In the genomic region with DNA sequence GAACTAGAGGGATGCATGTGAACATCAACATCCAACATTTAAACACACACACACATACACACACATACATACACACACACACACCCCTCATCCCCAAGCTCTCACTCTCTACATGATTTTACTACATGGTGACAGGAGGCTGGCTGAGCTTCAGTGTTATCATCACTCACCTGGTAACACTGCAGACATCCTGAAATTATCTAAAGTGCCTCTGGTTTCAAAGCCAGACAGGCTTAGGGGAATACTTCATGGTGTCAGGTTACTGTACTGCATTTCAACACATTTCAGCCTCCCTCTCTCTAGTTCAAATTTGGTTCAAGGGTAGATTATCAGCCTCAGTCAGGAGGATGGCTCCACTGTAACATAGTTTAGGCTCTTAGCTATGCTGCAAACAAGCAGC, we compare ENCODE assay signal across 19 mouse cellular contexts. TPM values are rescaled to one million over a fixed set of nuclear protein-coding genes. Genes with fewer than 3 reads are reported as not detected.
DNase-seq lines count a peak whose midpoint lies in the region; ATAC-seq lines count a peak whose summit lies in the region.
"Had no signal": no experiment of that assay in that cellular context is flagged by ENCODE, and none has a peak within 500 bp of the region (broad histone marks: within the 10 kb centered on the region; RNA-seq: fewer than 3 reads in every experiment).

No protein-coding gene starts in this region.

- no peaks in the 10 kb centered on the region for H3K9me3 ChIP-seq in embryonic facial prominence, embryonic 13.5 days
- no peaks in the 10 kb centered on the region for H3K9me3 ChIP-seq in heart, embryonic 13.5 days
- H3K9me3 ChIP-seq in liver, embryonic 16.5 days (replicated peaks; ENCODE audit: control insufficient read depth, low read length): no peaks in the 10 kb centered on the region
- H3K9me3 ChIP-seq in neural tube, embryonic 15.5 days (replicated peaks): no peaks in the 10 kb centered on the region
- no peaks in the 10 kb centered on the region for H3K9me3 ChIP-seq in hindbrain, embryonic 12.5 days (replicated peaks)
- H3K9me3 ChIP-seq: forebrain, embryonic 10.5 days; G1E; hindbrain, embryonic 10.5 days; intestine, embryonic 15.5 days; limb, embryonic 13.5 days; midbrain, embryonic 15.5 days; neural tube, embryonic 12.5 days had no signal

- DNase-seq in heart, adult 18-20 months: peak; percentile 56 to 61
- no peak for DNase-seq in heart, postnatal 36 days
- DNase-seq in urinary bladder, adult 18-20 months (ENCODE audit: low spot score in 2 of 2): no peak
- DNase-seq: adrenal gland, postnatal 36 days; lung, postnatal 14 days had no signal

- no peaks in the 10 kb centered on the region for H3K27me3 ChIP-seq in embryonic facial prominence, embryonic 13.5 days
- H3K27me3 ChIP-seq in heart, embryonic 13.5 days (replicated peaks): peaks cover 33% of the 10 kb centered on the region
- no peaks in the 10 kb centered on the region for H3K27me3 ChIP-seq in liver, embryonic 16.5 days (ENCODE audit: control insufficient read depth, insufficient read depth, low read depth, low read length)
- H3K27me3 ChIP-seq in neural tube, embryonic 15.5 days (replicated peaks): no peaks in the 10 kb centered on the region
- no peaks in the 10 kb centered on the region for H3K27me3 ChIP-seq in hindbrain, embryonic 12.5 days
- H3K27me3 ChIP-seq: intestine, embryonic 15.5 days; limb, embryonic 13.5 days; midbrain, embryonic 15.5 days; neural tube, embryonic 12.5 days had no signal

- H3K4me1 ChIP-seq in embryonic facial prominence, embryonic 13.5 days: peaks cover 15% of the 10 kb centered on the region
- H3K4me1 ChIP-seq in heart, embryonic 13.5 days: peaks cover 60% of the 10 kb centered on the region
- H3K4me1 ChIP-seq in liver, embryonic 16.5 days (ENCODE audit: control insufficient read depth, low read depth, low read length): peaks cover 44% of the 10 kb centered on the region
- peaks cover 13% of the 10 kb centered on the region for H3K4me1 ChIP-seq in neural tube, embryonic 15.5 days
- H3K4me1 ChIP-seq in hindbrain, embryonic 12.5 days: peaks cover 15% of the 10 kb centered on the region
- H3K4me1 ChIP-seq: intestine, embryonic 15.5 days had no signal

- H3K27ac ChIP-seq in embryonic facial prominence, embryonic 13.5 days: peak overlapping the region; percentile 22; the same call in 1 of the 2 replicates
- peak overlapping the region; percentile 77 for H3K27ac ChIP-seq in heart, embryonic 13.5 days (replicated peaks)
- H3K27ac ChIP-seq in liver, embryonic 16.5 days (ENCODE audit: low read length): peak overlapping the region; percentile 8; the same call in 1 of the 2 replicates
- H3K27ac ChIP-seq in neural tube, embryonic 15.5 days (replicated peaks): no peak overlapping the region
- H3K27ac ChIP-seq in hindbrain, embryonic 12.5 days: no peak overlapping the region
- H3K27ac ChIP-seq: forebrain, embryonic 10.5 days; hindbrain, embryonic 10.5 days; intestine, embryonic 15.5 days; limb, embryonic 13.5 days; midbrain, embryonic 15.5 days; neural tube, embryonic 12.5 days; stomach, postnatal 0 days had no signal

- no peak for ATAC-seq in embryonic facial prominence, embryonic 13.5 days (ENCODE audit: insufficient number of reproducible peaks, insufficient read depth, low FRiP score, low TSS enrichment, low read depth)
- 0 out of 2 replicates have a peak, but pooled peaks have one; percentile 21 for ATAC-seq in heart, embryonic 13.5 days (ENCODE audit: extremely low read depth, insufficient number of reproducible peaks, low FRiP score, low TSS enrichment)
- no peak for ATAC-seq in liver, embryonic 16.5 days (ENCODE audit: low read depth)
- ATAC-seq in neural tube, embryonic 15.5 days (ENCODE audit: low FRiP score): no peak
- ATAC-seq in hindbrain, embryonic 12.5 days (ENCODE audit: low FRiP score): no peak
- ATAC-seq: activated CD4-positive, CD25-positive, alpha-beta regulatory T cell, adult 4 months; intestine, embryonic 15.5 days; midbrain, embryonic 15.5 days had no signal

- H3K4me2 ChIP-seq in embryonic facial prominence, embryonic 13.5 days: no peak overlapping the region
- H3K4me2 ChIP-seq in heart, embryonic 13.5 days: peak overlapping the region; percentile 53
- H3K4me2 ChIP-seq in liver, embryonic 16.5 days (ENCODE audit: low read depth, low read length): no peak overlapping the region
- H3K4me2 ChIP-seq in neural tube, embryonic 15.5 days: no peak overlapping the region
- no peak overlapping the region for H3K4me2 ChIP-seq in hindbrain, embryonic 12.5 days (replicated peaks)
- H3K4me2 ChIP-seq: intestine, embryonic 15.5 days; limb, embryonic 13.5 days; midbrain, embryonic 15.5 days; neural tube, embryonic 12.5 days had no signal

- H3K9ac ChIP-seq in embryonic facial prominence, embryonic 13.5 days: no peak overlapping the region
- H3K9ac ChIP-seq in heart, embryonic 13.5 days: no peak overlapping the region
- H3K9ac ChIP-seq in liver, embryonic 16.5 days (ENCODE audit: low read depth, low read length): no peak overlapping the region
- H3K9ac ChIP-seq in neural tube, embryonic 15.5 days (replicated peaks): no peak overlapping the region
- no peak overlapping the region for H3K9ac ChIP-seq in hindbrain, embryonic 12.5 days
- H3K9ac ChIP-seq: intestine, embryonic 15.5 days; limb, embryonic 13.5 days; midbrain, embryonic 15.5 days; neural tube, embryonic 12.5 days had no signal

- H3K4me3 ChIP-seq in embryonic facial prominence, embryonic 13.5 days: no peak overlapping the region
- H3K4me3 ChIP-seq in heart, embryonic 13.5 days: peak overlapping the region; percentile 13; the same call in 1 of the 2 replicates
- no peak overlapping the region for H3K4me3 ChIP-seq in liver, embryonic 16.5 days (ENCODE audit: low read depth, low read length)
- no peak overlapping the region for H3K4me3 ChIP-seq in neural tube, embryonic 15.5 days (replicated peaks)
- no peak overlapping the region for H3K4me3 ChIP-seq in hindbrain, embryonic 12.5 days
- H3K4me3 ChIP-seq: forebrain, embryonic 10.5 days; hindbrain, embryonic 10.5 days; intestine, embryonic 15.5 days; limb, embryonic 13.5 days; midbrain, embryonic 15.5 days; neural tube, embryonic 12.5 days had no signal

- H3K36me3 ChIP-seq in embryonic facial prominence, embryonic 13.5 days: peaks cover 39% of the 10 kb centered on the region
- H3K36me3 ChIP-seq in heart, embryonic 13.5 days: peaks cover 33% of the 10 kb centered on the region
- H3K36me3 ChIP-seq in liver, embryonic 16.5 days (ENCODE audit: control insufficient read depth, insufficient read depth): no peaks in the 10 kb centered on the region
- H3K36me3 ChIP-seq in neural tube, embryonic 15.5 days: peaks cover 36% of the 10 kb centered on the region
- H3K36me3 ChIP-seq in hindbrain, embryonic 12.5 days: peaks cover 41% of the 10 kb centered on the region

- intact Hi-C loops in heart, postnatal 36 days (cut with DNase I): no loop called here

RNA-seq across cellular contexts. Expression of a gene that starts 4.8 kb away (rescaled TPM):
- 10 to 100 TPM; 27.0 to 29.6 TPM for total RNA-seq in heart, adult 18-20 months (2021)
- total RNA-seq in heart, postnatal 36 days (2021): 10 to 100 TPM; 18.3 to 28.8 TPM
- 12.5 and 13.1 TPM in 2 replicates for polyA plus RNA-seq in embryonic facial prominence, embryonic 13.5 days (2015; fragmentation: Nextera tagmentation; extraction: Ambion mirVana)
- polyA plus RNA-seq in heart, embryonic 13.5 days (2015; fragmentation: Nextera tagmentation; extraction: Ambion mirVana): 13.2 and 13.3 TPM in 2 replicates
- polyA plus RNA-seq in liver, embryonic 16.5 days (2015; fragmentation: Nextera tagmentation; extraction: Ambion mirVana): 4.2 and 4.3 TPM in 2 replicates
- polyA plus RNA-seq in neural tube, embryonic 15.5 days (2015; fragmentation: Nextera tagmentation; extraction: Ambion mirVana): 18.4 and 20.6 TPM in 2 replicates
- 17.6 and 20.4 TPM in 2 replicates for polyA plus RNA-seq in hindbrain, embryonic 12.5 days (2016; fragmentation: Nextera tagmentation; extraction: Ambion mirVana)

RNA-seq across cellular contexts. Expression of a gene that starts 4.8 kb away (rescaled TPM):
- total RNA-seq in heart, adult 18-20 months (2021): 10 to 100 TPM; 10.9 to 11.4 TPM
- 1 to 10 TPM; 9.3 to 9.5 TPM for total RNA-seq in heart, postnatal 36 days (2021)
- polyA plus RNA-seq in embryonic facial prominence, embryonic 13.5 days (2015; fragmentation: Nextera tagmentation; extraction: Ambion mirVana): 13.0 and 14.3 TPM in 2 replicates
- 7.7 and 8.1 TPM in 2 replicates for polyA plus RNA-seq in heart, embryonic 13.5 days (2015; fragmentation: Nextera tagmentation; extraction: Ambion mirVana)
- polyA plus RNA-seq in liver, embryonic 16.5 days (2015; fragmentation: Nextera tagmentation; extraction: Ambion mirVana): 3.5 and 4.2 TPM in 2 replicates
- 11.8 and 12.3 TPM in 2 replicates for polyA plus RNA-seq in neural tube, embryonic 15.5 days (2015; fragmentation: Nextera tagmentation; extraction: Ambion mirVana)
- 15.1 and 16.5 TPM in 2 replicates for polyA plus RNA-seq in hindbrain, embryonic 12.5 days (2016; fragmentation: Nextera tagmentation; extraction: Ambion mirVana)

RNA-seq across cellular contexts. Expression of a gene that starts 39.5 kb away (rescaled TPM):
- total RNA-seq in heart, adult 18-20 months (2021): 1 to 10 TPM; 3.4 to 6.6 TPM
- 1 to 10 TPM; 4.1 to 4.3 TPM for total RNA-seq in heart, postnatal 36 days (2021)
- 22.5 and 34.9 TPM in 2 replicates for polyA plus RNA-seq in embryonic facial prominence, embryonic 13.5 days (2015; fragmentation: Nextera tagmentation; extraction: Ambion mirVana)
- polyA plus RNA-seq in heart, embryonic 13.5 days (2015; fragmentation: Nextera tagmentation; extraction: Ambion mirVana): 17.6 and 17.8 TPM in 2 replicates
- polyA plus RNA-seq in liver, embryonic 16.5 days (2015; fragmentation: Nextera tagmentation; extraction: Ambion mirVana): 8.7 and 10.0 TPM in 2 replicates
- 17.7 and 20.1 TPM in 2 replicates for polyA plus RNA-seq in neural tube, embryonic 15.5 days (2015; fragmentation: Nextera tagmentation; extraction: Ambion mirVana)
- 17.0 and 17.2 TPM in 2 replicates for polyA plus RNA-seq in hindbrain, embryonic 12.5 days (2016; fragmentation: Nextera tagmentation; extraction: Ambion mirVana)

Comparison
In these comparisons a context has a peak if more than half of its experiments do, and no peak if none do; other contexts are left out.
1. DNase-seq: peak in heart, adult 18-20 months (2 of 2); none in heart, postnatal 36 days (0 of 2) and urinary bladder, adult 18-20 months (0 of 2).
2. H3K27ac ChIP-seq: peak in embryonic facial prominence, embryonic 13.5 days (single experiment), heart, embryonic 13.5 days (single experiment) and liver, embryonic 16.5 days (single experiment); none in neural tube, embryonic 15.5 days (single experiment) and hindbrain, embryonic 12.5 days (single experiment).